Mouse (Mus musculus) neural tube, embryonic 14.5 days (tissue): ENCODE measurements around the gene Lce1h. TPM values are rescaled to one million over a fixed set of nuclear protein-coding genes. Genes with fewer than 3 reads are reported as not detected.

ENCODE experiments used
- ATAC-seq: fragments of 200-750 bp; cut with Nextera tagmentation; 2 replicates; pipeline ENCODE4 v1.8.0; 2017; ENCODE audit warnings: low read depth, mild to moderate bottlenecking, moderate TSS enrichment, moderate library complexity
- H3K27ac ChIP-seq: fragments of 300-500 bp; sonication (generic); 2 replicates; pipeline ENCODE4 v1.5.1; 2014; ENCODE audit warnings: low read depth, mild to moderate bottlenecking, control low read depth, low read length, moderate library complexity, mixed read lengths
- H3K27me3 ChIP-seq: fragments of 300-500 bp; sonication (generic); 2 replicates; pipeline ENCODE4 v1.6.1; 2014; ENCODE audit warnings: low read length; ENCODE audit not compliant: control insufficient read depth, insufficient read depth
- H3K36me3 ChIP-seq: fragments of 300-500 bp; sonication (generic); 2 replicates; pipeline ENCODE4 v1.6.1; 2014; ENCODE audit warnings: low read length, mixed read lengths; ENCODE audit not compliant: control insufficient read depth, insufficient read depth
- H3K4me1 ChIP-seq: fragments of 300-500 bp; sonication (generic); 2 replicates; pipeline ENCODE4 v1.6.1; 2014; ENCODE audit warnings: low read length; ENCODE audit not compliant: control insufficient read depth, insufficient read depth
- H3K4me2 ChIP-seq: fragments of 300-500 bp; sonication (generic); 2 replicates; pipeline ENCODE4 v1.6.1; 2014; ENCODE audit warnings: mild to moderate bottlenecking, low read depth, low read length, control low read depth
- H3K4me3 ChIP-seq: fragments of 300-500 bp; sonication (generic); 2 replicates; pipeline ENCODE4 v1.5.1; 2014; ENCODE audit warnings: low read depth, low read length, control low read depth, mixed read lengths
- H3K9ac ChIP-seq: fragments of 300-500 bp; sonication (generic); replicated peaks from 2 replicates; pipeline ENCODE4 v1.6.1; 2014; ENCODE audit warnings: low read depth, mild to moderate bottlenecking, control low read depth, low read length, mixed read lengths
- H3K9me3 ChIP-seq: fragments of 300-500 bp; sonication (generic); 2 replicates; pipeline ENCODE4 v1.6.1; 2016; ENCODE audit warnings: low read length; ENCODE audit not compliant: control insufficient read depth
- WGBS: fragments of 180-500 bp; shearing (Covaris S2); extraction: QIAGEN DNeasy Blood & Tissue Kit; methylation state at CpG from one replicate; pipeline ENCODE4 v1.1.7; 2014; 5-methylcytosine and 5-hydroxymethylcytosine counted together
- polyA plus RNA-seq: library from polyadenylated mRNA; unstranded; fragments of >200 nt; fragmentation: Nextera tagmentation; extraction: Ambion mirVana; gene quantifications from 2 replicates; pipeline ENCODE4 v1.2.1, GENCODE M21; 2014

Gene Lce1h
- not detected in 2 replicates for polyA plus RNA-seq

DNA sequence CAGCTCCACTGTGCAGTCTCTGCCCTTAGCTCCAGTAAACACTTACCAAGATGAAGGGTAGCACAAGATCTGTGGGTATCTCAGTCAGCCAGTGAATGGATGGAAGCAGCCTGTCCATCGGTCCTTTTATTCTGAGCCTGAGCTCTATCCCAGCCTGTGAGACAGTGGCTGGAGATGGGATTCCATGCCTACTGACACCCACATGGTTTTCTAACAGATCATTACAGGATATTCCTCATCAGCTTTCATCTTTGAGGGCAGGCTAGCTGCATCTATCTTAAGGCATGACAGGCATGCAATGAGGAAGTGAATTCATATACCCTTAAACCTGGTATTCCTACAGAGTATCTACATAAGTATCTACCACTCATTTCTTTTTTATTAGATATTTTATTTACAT, at the start of gene Lce1h:
Lce1h (minus strand) TSS at position 101 of the 400 bp plus-strand sequence.
- Histone ChIP-seq H3K4me1 (no peaks in the 10 kb centered on the region), H3K27ac (no peak within 1 kb of the TSS), H3K36me3 (no peaks in the 10 kb centered on the region), H3K9me3 (no peaks in the 10 kb centered on the region), H3K4me3 (no peak within 1 kb of the TSS), H3K9ac (no peak within 1 kb of the TSS), H3K27me3 (no peaks in the 10 kb centered on the region), H3K4me2 (no peak within 1 kb of the TSS)
- WGBS: 100% methylated on average over 1 of the region's 1 CpGs
- ATAC-seq: no peak; the same call in 1 of the 2 replicates

DNA sequence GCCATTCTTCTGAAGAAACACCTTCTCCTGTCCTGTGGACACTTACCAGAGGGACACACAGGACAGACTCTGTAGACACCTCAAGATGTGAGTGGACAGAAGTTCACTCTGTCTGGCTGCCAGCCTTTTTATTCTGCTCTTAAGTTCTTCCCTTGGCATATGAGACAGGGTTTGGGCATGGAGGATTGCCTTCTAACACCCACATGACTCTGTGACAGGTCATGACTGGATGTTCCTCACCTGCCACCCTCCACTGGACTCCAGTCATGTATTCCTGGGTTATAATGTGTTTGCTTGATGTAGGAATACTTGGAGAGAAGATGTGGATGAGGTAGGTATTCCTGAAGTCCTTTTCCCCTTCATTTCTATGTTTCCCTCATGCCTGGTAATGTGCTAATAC, 42.9 kb upstream of the Lce1h start, which contains the start of gene Lce1k:
Lce1k (minus strand) TSS at position 101 of the 400 bp plus-strand sequence.
- Histone ChIP-seq H3K4me2 (no peak within 1 kb of the TSS), H3K9ac (no peak within 1 kb of the TSS), H3K9me3 (no peaks in the 10 kb centered on the region), H3K36me3 (no peaks in the 10 kb centered on the region), H3K27me3 (no peaks in the 10 kb centered on the region), H3K27ac (no peak within 1 kb of the TSS), H3K4me1 (no peaks in the 10 kb centered on the region), H3K4me3 (no peak within 1 kb of the TSS)
- ATAC-seq: no peak

DNA sequence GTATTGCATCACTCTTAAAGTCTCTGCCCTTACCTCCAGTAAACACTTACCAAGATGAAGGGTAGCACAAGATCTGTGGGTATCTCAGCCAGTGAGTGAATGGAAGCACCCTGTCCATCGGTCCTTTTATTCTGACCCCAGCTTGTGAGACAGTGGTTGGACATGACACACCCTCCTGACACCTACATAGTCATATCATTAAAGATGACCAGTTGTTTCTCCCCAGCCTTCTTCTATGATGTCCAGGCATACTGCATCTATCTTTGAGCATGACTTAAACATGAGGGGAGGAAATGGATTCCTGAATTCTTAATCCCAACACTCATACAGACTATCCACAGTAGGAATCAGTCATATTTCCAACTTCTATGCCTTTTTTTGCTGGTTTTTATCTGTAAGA, 25.5 kb upstream of the Lce1h start, which contains the start of gene Lce1j:
Lce1j (minus strand) TSS at position 101 of the 400 bp plus-strand sequence.
- Histone ChIP-seq H3K36me3 (no peaks in the 10 kb centered on the region), H3K4me1 (no peaks in the 10 kb centered on the region), H3K27ac (no peak within 1 kb of the TSS), H3K9ac (no peak within 1 kb of the TSS), H3K4me2 (no peak within 1 kb of the TSS), H3K27me3 (no peaks in the 10 kb centered on the region), H3K9me3 (no peaks in the 10 kb centered on the region), H3K4me3 (no peak within 1 kb of the TSS)
- 90% methylated on average over 1 of the region's 1 CpGs for WGBS
- ATAC-seq: no peak

DNA sequence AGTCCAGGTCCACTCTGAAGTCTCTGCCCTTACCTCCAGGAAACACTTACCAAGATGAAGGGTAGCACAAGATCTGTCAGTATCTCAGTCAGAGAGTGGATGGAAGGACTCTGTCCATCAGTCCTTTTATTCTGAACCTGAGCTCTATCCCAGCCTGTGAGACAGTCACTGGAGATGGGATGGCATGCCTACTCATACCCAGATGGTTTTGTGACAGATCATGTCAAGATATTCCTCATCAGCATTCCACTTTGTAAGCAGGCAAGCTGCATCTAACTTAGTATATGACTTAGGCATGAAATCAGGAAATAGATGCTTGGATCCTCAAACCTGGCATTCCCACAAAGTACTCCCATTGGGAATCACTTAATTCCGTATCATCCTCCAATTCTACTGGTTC, 13.9 kb upstream of the Lce1h start, which contains the start of gene Lce1i:
Lce1i (minus strand) TSS at position 101 of the 400 bp plus-strand sequence.
- no peak within 1 kb of the TSS for H3K27ac ChIP-seq
- no peaks in the 10 kb centered on the region for H3K4me1 ChIP-seq
- WGBS: 77% methylated on average over 1 of the region's 1 CpGs
- no peaks in the 10 kb centered on the region for H3K27me3 ChIP-seq
- no peak within 1 kb of the TSS for H3K9ac ChIP-seq
- no peak for ATAC-seq
- H3K4me2 ChIP-seq: no peak within 1 kb of the TSS
- no peaks in the 10 kb centered on the region for H3K9me3 ChIP-seq
- no peak within 1 kb of the TSS for H3K4me3 ChIP-seq
- H3K36me3 ChIP-seq: no peaks in the 10 kb centered on the region

DNA sequence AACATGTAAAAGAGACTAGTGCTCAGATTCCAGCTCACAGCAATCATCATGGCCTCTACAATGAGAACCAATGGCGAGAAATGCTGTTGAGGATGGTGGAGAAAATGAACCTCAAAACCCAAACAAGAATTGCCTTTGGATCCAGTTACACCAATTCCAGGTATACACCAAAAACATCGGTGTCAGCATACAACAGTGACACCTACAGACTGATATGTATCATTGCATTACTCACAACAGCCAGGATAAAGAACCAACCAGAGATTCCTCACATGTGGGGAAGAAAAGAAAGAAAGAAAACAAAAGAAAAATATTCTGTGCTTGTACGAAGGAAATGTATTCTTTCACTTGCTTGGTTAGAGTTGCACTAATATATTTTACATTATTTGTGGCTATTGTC, 6.7 kb upstream of the Lce1h start:
- no peaks in the 10 kb centered on the region for H3K36me3 ChIP-seq
- H3K4me2 ChIP-seq: no peak overlapping the region
- no peak overlapping the region for H3K4me3 ChIP-seq
- no peak overlapping the region for H3K27ac ChIP-seq
- no peaks in the 10 kb centered on the region for H3K4me1 ChIP-seq
- H3K9ac ChIP-seq: no peak overlapping the region
- ATAC-seq: no peak
- no peaks in the 10 kb centered on the region for H3K9me3 ChIP-seq
- no peaks in the 10 kb centered on the region for H3K27me3 ChIP-seq
- 29% methylated on average over 3 of the region's 3 CpGs for WGBS

DNA sequence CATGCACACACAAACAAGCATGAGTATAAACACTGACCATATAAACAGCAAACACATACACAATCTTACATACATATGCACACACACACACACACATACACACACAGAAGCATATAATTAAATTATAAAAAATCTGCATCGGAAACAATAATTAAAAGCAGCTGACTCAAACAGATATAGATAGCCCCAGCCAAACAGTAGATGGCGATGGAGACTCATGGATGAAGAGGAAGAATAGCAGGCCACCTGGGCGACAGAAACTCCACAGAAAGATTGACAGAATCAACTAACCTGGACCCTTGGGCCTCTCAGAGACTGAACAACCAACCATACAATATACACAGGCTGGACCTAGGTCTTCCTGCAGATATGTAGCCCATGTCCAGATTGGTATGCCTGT, 11.7 kb downstream of the Lce1h start:
- Histone ChIP-seq H3K4me2 (no peak overlapping the region), H3K36me3 (no peaks in the 10 kb centered on the region), H3K27me3 (no peaks in the 10 kb centered on the region), H3K4me3 (no peak overlapping the region), H3K27ac (no peak overlapping the region), H3K9me3 (no peaks in the 10 kb centered on the region), H3K4me1 (no peaks in the 10 kb centered on the region), H3K9ac (no peak overlapping the region)
- no peak for ATAC-seq
- WGBS: 49% methylated on average over 3 of the region's 3 CpGs

DNA sequence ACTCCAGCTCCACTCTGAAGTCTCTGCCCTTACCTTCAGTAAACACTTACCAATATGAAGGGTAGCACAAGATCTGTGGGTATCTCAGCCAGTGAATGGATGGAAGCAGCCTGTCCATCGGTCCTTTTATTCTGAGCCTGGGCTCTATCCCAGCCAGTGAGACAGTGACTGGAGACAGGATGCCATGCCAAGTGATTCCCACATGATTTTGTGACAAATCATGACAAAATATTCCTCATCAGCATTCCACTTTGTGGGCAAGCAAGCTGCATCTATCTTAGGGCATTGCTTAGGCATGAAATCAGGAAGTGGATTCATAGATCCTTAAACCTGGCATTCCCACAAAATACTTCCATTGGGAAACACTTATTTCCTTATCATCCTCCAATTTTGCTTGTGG, 12.6 kb downstream of the Lce1h start, which contains the start of gene Lce1g:
Lce1g (minus strand) TSS at position 101 of the 400 bp plus-strand sequence.
- no peak for ATAC-seq
- Histone ChIP-seq H3K27ac (no peak within 1 kb of the TSS), H3K4me1 (no peaks in the 10 kb centered on the region), H3K9me3 (no peaks in the 10 kb centered on the region), H3K9ac (no peak within 1 kb of the TSS), H3K4me2 (no peak within 1 kb of the TSS), H3K4me3 (no peak within 1 kb of the TSS), H3K36me3 (no peaks in the 10 kb centered on the region), H3K27me3 (no peaks in the 10 kb centered on the region)
- WGBS: 93% methylated on average over 1 of the region's 1 CpGs

DNA sequence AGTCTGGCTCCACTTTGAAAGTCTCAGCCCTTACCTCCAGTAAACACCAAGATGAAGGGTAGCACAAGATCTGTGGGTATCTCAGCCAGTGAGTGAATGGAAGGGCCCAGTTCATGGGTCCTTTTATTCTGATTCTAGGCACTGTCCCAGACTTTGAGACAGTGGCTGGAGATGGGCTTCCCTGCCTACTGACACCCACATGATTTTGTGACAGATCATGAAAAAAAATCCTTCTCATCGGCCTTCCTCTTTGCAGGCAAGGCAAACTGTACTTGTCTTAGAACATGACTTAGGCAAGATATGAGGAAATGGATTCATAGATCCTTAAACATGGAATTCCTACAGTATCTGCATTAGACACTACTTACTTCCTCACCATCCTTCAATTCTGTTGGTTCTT, 25.9 kb downstream of the Lce1h start, which contains the start of gene Gm38119:
Gm38119 (minus strand) TSS at position 101 of the 400 bp plus-strand sequence.
- no peak within 1 kb of the TSS for H3K9ac ChIP-seq
- no peak within 1 kb of the TSS for H3K4me2 ChIP-seq
- H3K36me3 ChIP-seq: no peaks in the 10 kb centered on the region
- H3K9me3 ChIP-seq: no peaks in the 10 kb centered on the region
- H3K27ac ChIP-seq: no peak within 1 kb of the TSS
- 95% methylated on average over 1 of the region's 1 CpGs for WGBS
- no peak for ATAC-seq
- no peak within 1 kb of the TSS for H3K4me3 ChIP-seq
- H3K27me3 ChIP-seq: no peaks in the 10 kb centered on the region
- no peaks in the 10 kb centered on the region for H3K4me1 ChIP-seq

DNA sequence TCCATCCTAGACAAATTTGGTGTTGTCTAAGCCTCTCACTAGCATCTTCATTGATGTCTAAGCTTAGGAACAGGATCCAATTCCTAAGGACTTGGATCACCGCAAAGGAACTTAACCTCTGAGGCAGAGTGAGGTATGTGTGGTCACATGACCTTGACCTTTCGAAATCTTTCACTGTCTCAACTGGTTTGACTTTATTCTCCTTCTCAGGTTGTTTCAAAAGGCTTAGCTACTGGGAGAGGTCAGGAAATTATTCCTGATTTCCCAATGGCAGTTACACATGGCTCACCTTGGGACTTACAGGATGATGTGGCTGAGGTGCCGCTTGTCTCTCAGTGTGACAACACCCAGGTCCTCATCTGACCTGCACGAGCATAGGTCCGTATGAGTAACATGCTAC, 42.2 kb downstream of the Lce1h start:
- H3K9ac ChIP-seq: no peak overlapping the region
- no peak for ATAC-seq
- no peaks in the 10 kb centered on the region for H3K27me3 ChIP-seq
- no peaks in the 10 kb centered on the region for H3K4me1 ChIP-seq
- H3K9me3 ChIP-seq: no peaks in the 10 kb centered on the region
- WGBS: 90% methylated on average over 5 of the region's 5 CpGs
- no peaks in the 10 kb centered on the region for H3K36me3 ChIP-seq
- H3K4me3 ChIP-seq: no peak overlapping the region
- no peak overlapping the region for H3K27ac ChIP-seq
- no peak overlapping the region for H3K4me2 ChIP-seq
